Mouse (Mus musculus): ENCODE measurements around the gene Nt5e. TPM values are rescaled to one million over a fixed set of nuclear protein-coding genes. Genes with fewer than 3 reads are reported as not detected.
A peak's percentile ranks its signal among the peaks of the same experiment; 100 is the strongest.

Nt5e gene
- polyA plus RNA-seq, 1 experiment from 2014 or later: 6.5 TPM

DNA sequence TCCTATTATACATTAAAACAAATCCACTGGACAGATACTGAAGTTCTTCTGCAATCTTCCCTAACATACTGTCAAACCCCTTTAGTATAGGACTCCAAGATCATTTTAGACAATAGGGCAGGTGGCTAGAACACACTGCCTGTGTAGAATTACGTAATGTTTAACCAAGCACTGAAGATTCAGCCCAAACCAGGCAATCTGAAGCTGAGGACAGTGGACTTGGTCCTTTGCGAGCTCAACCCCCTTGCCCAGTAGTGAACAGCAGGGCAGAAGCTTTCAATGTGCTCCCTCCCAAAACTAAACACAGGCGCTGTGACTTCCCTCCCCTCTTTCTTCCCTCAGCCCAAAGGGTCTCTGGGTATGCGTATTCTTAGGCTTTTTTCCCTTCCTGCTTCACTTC is 39.8 kb downstream of the Nt5e start:
- Histone ChIP-seq H3K9me3 (replicated peaks) (no peaks in the 10 kb centered on the region), H3K27ac (no peak overlapping the region), H3K4me1 (replicated peaks) (peaks cover 7% of the 10 kb centered on the region), H3K9ac (no peak overlapping the region), H3K36me3 (0 out of 2 replicates have a peak, but pooled peaks cover 3% of the 10 kb centered on the region), H3K4me3 (replicated peaks) (no peak overlapping the region), H3K4me2 (no peak overlapping the region), H3K27me3 (no peaks in the 10 kb centered on the region)
- DNase-seq: no peak
- WGBS (ENCODE audit: insufficient replicate concordance): 70% methylated on average over 4 of the region's 4 CpGs
- ATAC-seq (ENCODE audit: low read depth): peak; percentile 74

DNA sequence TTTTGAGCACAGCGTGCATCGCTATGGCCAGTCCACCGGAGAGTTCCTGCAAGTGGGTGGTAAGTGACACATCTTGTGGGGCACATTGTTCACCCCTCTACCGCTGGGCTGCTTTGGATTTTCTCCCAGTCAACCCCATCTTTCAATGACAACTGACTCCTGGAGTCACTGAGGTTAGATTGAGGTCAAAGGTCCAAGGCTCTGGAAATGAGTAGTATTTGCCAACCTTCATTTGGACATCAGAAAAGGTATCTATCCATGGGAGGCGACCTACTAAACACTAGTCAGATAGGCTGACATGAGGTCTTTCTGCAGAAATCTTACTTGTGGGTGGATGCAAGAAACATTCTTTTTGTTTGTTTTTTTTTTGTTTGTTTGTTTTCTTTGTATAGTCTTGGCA is 40.3 kb downstream of the Nt5e start:
- Histone ChIP-seq H3K4me1 (replicated peaks) (peaks cover 2% of the 10 kb centered on the region), H3K36me3 (0 out of 2 replicates have a peak, but pooled peaks cover 3% of the 10 kb centered on the region), H3K4me2 (no peak overlapping the region), H3K27ac (no peak overlapping the region), H3K4me3 (replicated peaks) (no peak overlapping the region), H3K9ac (no peak overlapping the region), H3K27me3 (no peaks in the 10 kb centered on the region), H3K9me3 (replicated peaks) (no peaks in the 10 kb centered on the region)
- peak; percentile 37; the same call in 1 of the 2 replicates for ATAC-seq (ENCODE audit: low read depth)
- no peak for DNase-seq
- WGBS (ENCODE audit: insufficient replicate concordance): 71% methylated on average over 5 of the region's 5 CpGs

- Histone ChIP-seq H3K9ac (no peak overlapping the region), H3K4me2 (no peak overlapping the region), H3K27ac (no peak overlapping the region), H3K36me3 (0 out of 2 replicates have a peak, but pooled peaks cover 3% of the 10 kb centered on the region), H3K4me3 (replicated peaks) (no peak overlapping the region), H3K9me3 (replicated peaks) (no peaks in the 10 kb centered on the region), H3K27me3 (no peaks in the 10 kb centered on the region), H3K4me1 (replicated peaks) (no peaks in the 10 kb centered on the region; the same call in 1 of the 2 replicates)
- 72% methylated on average over 1 of the region's 1 CpGs for WGBS (ENCODE audit: insufficient replicate concordance)
- DNase-seq (no peak), ATAC-seq (ENCODE audit: low read depth) (no peak)
These were observed 40.8 kb downstream of the Nt5e start for GRCm38 (mm10) chr9:88367751-88368150.

DNA sequence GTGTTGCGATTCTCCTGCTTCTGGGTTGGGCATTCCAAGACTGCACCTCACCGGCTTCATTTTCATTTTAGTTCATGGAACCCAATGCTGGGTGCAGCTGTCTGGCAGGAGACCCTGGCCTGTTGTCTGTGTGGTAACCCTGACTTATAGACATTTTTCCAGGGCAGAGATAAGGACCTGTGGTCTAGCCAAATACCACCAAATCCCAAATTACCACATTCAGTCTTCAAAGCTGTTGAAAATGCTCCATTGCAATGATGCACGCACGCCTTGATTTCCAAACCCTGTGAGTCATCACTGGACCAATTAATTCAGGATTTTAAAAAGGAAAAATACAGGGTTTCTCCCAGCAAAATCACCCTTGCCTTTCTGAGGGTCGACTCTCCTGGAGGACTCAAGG is 41.5 kb downstream of the Nt5e start:
- H3K36me3 ChIP-seq: 0 out of 2 replicates have a peak, but pooled peaks cover 3% of the 10 kb centered on the region
- WGBS (ENCODE audit: insufficient replicate concordance): 75% methylated on average over 5 of the region's 5 CpGs
- H3K4me3 ChIP-seq (replicated peaks): no peak overlapping the region
- no peak for ATAC-seq (ENCODE audit: low read depth)
- no peak overlapping the region for H3K4me2 ChIP-seq
- no peak for DNase-seq
- H3K9ac ChIP-seq: no peak overlapping the region
- no peaks in the 10 kb centered on the region for H3K27me3 ChIP-seq
- no peaks in the 10 kb centered on the region; the same call in 1 of the 2 replicates for H3K4me1 ChIP-seq (replicated peaks)
- H3K9me3 ChIP-seq (replicated peaks): no peaks in the 10 kb centered on the region
- H3K27ac ChIP-seq: no peak overlapping the region

- ATAC-seq (ENCODE audit: low read depth): no peak
- H3K27me3 ChIP-seq: no peaks in the 10 kb centered on the region
- no peak overlapping the region for H3K4me3 ChIP-seq (replicated peaks)
- no peak overlapping the region for H3K9ac ChIP-seq
- no peaks in the 10 kb centered on the region for H3K9me3 ChIP-seq (replicated peaks)
- H3K4me2 ChIP-seq: no peak overlapping the region
- H3K27ac ChIP-seq: no peak overlapping the region
- no peaks in the 10 kb centered on the region; the same call in 1 of the 2 replicates for H3K4me1 ChIP-seq (replicated peaks)
- H3K36me3 ChIP-seq: peaks cover 4% of the 10 kb centered on the region; the same call in 1 of the 2 replicates
- no peak for DNase-seq
- 86% methylated on average over 2 of the region's 2 CpGs for WGBS (ENCODE audit: insufficient replicate concordance)
These were observed 42.7 kb downstream of the Nt5e start for GRCm38 (mm10) chr9:88369666-88370065.

DNA sequence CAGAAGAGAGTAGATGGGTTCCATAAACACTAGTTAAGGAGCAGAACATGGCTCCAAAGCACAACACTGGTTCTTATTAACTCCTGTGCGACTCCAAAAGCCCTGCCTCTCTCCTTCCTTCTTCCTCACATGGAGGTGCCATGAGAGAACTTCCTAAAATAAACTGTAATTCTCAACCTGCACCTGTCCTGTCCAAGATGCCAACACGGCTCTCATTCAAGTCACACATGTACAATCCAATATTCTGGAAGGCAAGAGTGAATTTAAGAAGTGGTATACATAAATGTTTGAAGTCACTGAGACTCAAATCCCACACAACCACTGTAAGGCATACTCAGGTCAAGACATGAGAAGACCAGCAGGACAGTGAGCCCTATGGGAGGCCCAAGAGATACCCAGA is 44.2 kb downstream of the Nt5e start:
- DNase-seq (no peak), ATAC-seq (ENCODE audit: low read depth) (no peak)
- H3K4me1 ChIP-seq (replicated peaks): no peaks in the 10 kb centered on the region; the same call in 1 of the 2 replicates
- H3K9me3 ChIP-seq (replicated peaks): no peaks in the 10 kb centered on the region
- H3K27me3 ChIP-seq: no peaks in the 10 kb centered on the region
- no peak overlapping the region for H3K27ac ChIP-seq
- 77% methylated on average over 2 of the region's 2 CpGs for WGBS (ENCODE audit: insufficient replicate concordance)
- H3K4me2 ChIP-seq: no peak overlapping the region
- peaks cover 6% of the 10 kb centered on the region; the same call in 1 of the 2 replicates for H3K36me3 ChIP-seq
- no peak overlapping the region for H3K4me3 ChIP-seq (replicated peaks)
- no peak overlapping the region for H3K9ac ChIP-seq

- no peaks in the 10 kb centered on the region for H3K27me3 ChIP-seq
- no peak overlapping the region for H3K9ac ChIP-seq
- DNase-seq: no peak
- no peak overlapping the region for H3K4me3 ChIP-seq (replicated peaks)
- H3K4me2 ChIP-seq: no peak overlapping the region
- no peak overlapping the region for H3K27ac ChIP-seq
- peaks cover 12% of the 10 kb centered on the region; the same call in 1 of the 2 replicates for H3K36me3 ChIP-seq
- H3K4me1 ChIP-seq (replicated peaks): no peaks in the 10 kb centered on the region
- 70% methylated on average over 2 of the region's 2 CpGs for WGBS (ENCODE audit: insufficient replicate concordance)
- H3K9me3 ChIP-seq (replicated peaks): no peaks in the 10 kb centered on the region
- no peak for ATAC-seq (ENCODE audit: low read depth)
These were observed 46.0 kb downstream of the Nt5e start for GRCm38 (mm10) chr9:88373001-88373400.

- H3K27me3 ChIP-seq: no peaks in the 10 kb centered on the region
- no peak for ATAC-seq (ENCODE audit: low read depth)
- no peaks in the 10 kb centered on the region for H3K9me3 ChIP-seq (replicated peaks)
- WGBS (ENCODE audit: insufficient replicate concordance): 56% methylated on average over 5 of the region's 5 CpGs
- no peak overlapping the region for H3K4me2 ChIP-seq
- H3K4me3 ChIP-seq (replicated peaks): no peak overlapping the region
- peaks cover 21% of the 10 kb centered on the region for H3K36me3 ChIP-seq
- no peak overlapping the region for H3K27ac ChIP-seq
- no peak for DNase-seq
- H3K4me1 ChIP-seq (replicated peaks): peaks cover 8% of the 10 kb centered on the region; the same call in 1 of the 2 replicates
- H3K9ac ChIP-seq: no peak overlapping the region
These were observed 50.5 kb downstream of the Nt5e start for GRCm38 (mm10) chr9:88377483-88377882.

GRCm38 (mm10) chr9:88379057-88379456 is 52.1 kb downstream of the Nt5e start:
- H3K27me3 ChIP-seq: no peaks in the 10 kb centered on the region
- H3K4me1 ChIP-seq (replicated peaks): peaks cover 8% of the 10 kb centered on the region; the same call in 1 of the 2 replicates
- peaks cover 26% of the 10 kb centered on the region for H3K36me3 ChIP-seq
- no peak overlapping the region for H3K4me3 ChIP-seq (replicated peaks)
- WGBS (ENCODE audit: insufficient replicate concordance): 39% methylated on average over 3 of the region's 3 CpGs
- DNase-seq: no peak
- H3K27ac ChIP-seq: no peak overlapping the region
- no peak overlapping the region for H3K9ac ChIP-seq
- no peak overlapping the region for H3K4me2 ChIP-seq
- H3K9me3 ChIP-seq (replicated peaks): no peaks in the 10 kb centered on the region
- no peak for ATAC-seq (ENCODE audit: low read depth)

GRCm38 (mm10) chr9:88380076-88380475 is 53.1 kb downstream of the Nt5e start:
- Histone ChIP-seq H3K27me3 (no peaks in the 10 kb centered on the region), H3K9me3 (replicated peaks) (no peaks in the 10 kb centered on the region), H3K36me3 (peaks cover 26% of the 10 kb centered on the region), H3K9ac (no peak overlapping the region), H3K4me3 (replicated peaks) (no peak overlapping the region), H3K4me2 (no peak overlapping the region), H3K4me1 (replicated peaks) (peaks cover 8% of the 10 kb centered on the region; the same call in 1 of the 2 replicates), H3K27ac (no peak overlapping the region)
- DNase-seq (no peak), ATAC-seq (ENCODE audit: low read depth) (peak; percentile 71; the same call in 1 of the 2 replicates)
- 18% methylated on average over 7 of the region's 7 CpGs for WGBS (ENCODE audit: insufficient replicate concordance)

DNA sequence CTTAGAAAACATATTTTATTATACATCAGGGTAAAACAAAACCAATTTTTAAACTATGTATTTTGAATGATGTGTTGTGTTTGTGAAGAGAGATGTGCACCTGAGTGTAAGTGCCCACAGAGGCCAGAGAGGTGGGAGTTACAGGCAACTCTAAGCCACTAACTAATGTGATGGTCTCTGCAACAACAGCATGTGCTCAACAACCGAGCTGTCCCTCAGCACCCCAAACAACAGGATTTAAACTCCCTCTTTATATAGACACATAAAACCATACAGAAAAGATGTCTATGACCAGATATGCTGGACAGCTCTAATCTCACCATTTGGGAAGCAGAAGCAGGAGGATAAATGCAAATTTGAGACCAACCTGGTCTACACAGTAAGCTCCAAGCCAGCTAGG is 53.5 kb downstream of the Nt5e start:
- H3K4me1 ChIP-seq (replicated peaks): peaks cover 8% of the 10 kb centered on the region; the same call in 1 of the 2 replicates
- no peak overlapping the region for H3K27ac ChIP-seq
- H3K27me3 ChIP-seq: no peaks in the 10 kb centered on the region
- WGBS (ENCODE audit: insufficient replicate concordance): 31% methylated on average over 1 of the region's 1 CpGs
- peaks cover 26% of the 10 kb centered on the region for H3K36me3 ChIP-seq
- H3K4me3 ChIP-seq (replicated peaks): no peak overlapping the region
- ATAC-seq (ENCODE audit: low read depth) (peak; percentile 43; the same call in 1 of the 2 replicates), DNase-seq (no peak)
- H3K9me3 ChIP-seq (replicated peaks): no peaks in the 10 kb centered on the region
- no peak overlapping the region for H3K9ac ChIP-seq
- no peak overlapping the region for H3K4me2 ChIP-seq

GRCm38 (mm10) chr9:88388826-88389225 is 61.8 kb downstream of the Nt5e start:
- H3K4me3 ChIP-seq (replicated peaks): no peak overlapping the region
- H3K4me1 ChIP-seq (replicated peaks): no peaks in the 10 kb centered on the region
- H3K27me3 ChIP-seq: no peaks in the 10 kb centered on the region
- peaks cover 18% of the 10 kb centered on the region for H3K36me3 ChIP-seq
- 88% methylated on average over 5 of the region's 5 CpGs for WGBS (ENCODE audit: insufficient replicate concordance)
- H3K9ac ChIP-seq: no peak overlapping the region
- ATAC-seq (ENCODE audit: low read depth): no peak
- H3K4me2 ChIP-seq: no peak overlapping the region
- H3K9me3 ChIP-seq (replicated peaks): no peaks in the 10 kb centered on the region
- H3K27ac ChIP-seq: no peak overlapping the region
- DNase-seq: no peak
